Mouse (Mus musculus): ENCODE results near the gene Ssbp2. TPM values are rescaled to one million over a fixed set of nuclear protein-coding genes. Genes with fewer than 3 reads are reported as not detected.
A peak's percentile ranks its signal among the peaks of the same experiment; 100 is the strongest.

Ssbp2 gene
- total and polyA plus RNA-seq, 3 experiments, result 12.6 to 38.4 TPM; not detected in 1

GRCm38 (mm10) chr13:91460621-91461284 lies 670 bp downstream of the Ssbp2 start:
- TF ChIP-seq ZKSCAN1 (IDR thresholded peaks at IDR 0.05; ENCODE audit: low read depth, low read length) (no peak), ELF1 (IDR thresholded peaks at IDR 0.05; ENCODE audit: low read depth, low read length) (0 out of 2 replicates have a peak, but pooled peaks have one; percentile 33), UBTF (IDR thresholded peaks at IDR 0.05; ENCODE audit: borderline replicate concordance, insufficient read depth, low read depth, low read length) (0 out of 2 replicates have a peak, but pooled peaks have one; percentile 88), MAX (IDR thresholded peaks at IDR 0.05; ENCODE audit: low read length) (no peak), POLR2AphosphoS5 (IDR thresholded peaks at IDR 0.05; ENCODE audit: borderline replicate concordance, low read depth, low read length) (peak; percentile 72; the same call in 1 of the 2 replicates), MEF2A (IDR thresholded peaks at IDR 0.05; ENCODE audit: extremely low read depth, insufficient replicate concordance, low read depth, low read length, poor library complexity, severe bottlenecking) (no peak), TCF12 (IDR thresholded peaks at IDR 0.05; ENCODE audit: low read depth, low read length) (peak; percentile 78), SIN3A (IDR thresholded peaks at IDR 0.05; ENCODE audit: low read length) (peak; percentile 48; the same call in 1 of the 2 replicates), NRF1 (IDR thresholded peaks at IDR 0.05; ENCODE audit: insufficient read depth, low read depth, low read length, poor library complexity, severe bottlenecking) (no peak; the same call in 1 of the 2 replicates), HCFC1 (IDR thresholded peaks at IDR 0.05; ENCODE audit: low read depth, low read length) (peak; percentile 73), ETS1 (IDR thresholded peaks at IDR 0.05; ENCODE audit: low read depth, low read length) (peak; percentile 79), POLR2A (IDR thresholded peaks at IDR 0.05; ENCODE audit: control insufficient read depth in 1 of 2, insufficient read depth in 1 of 2, low read depth in 1 of 2, low read length in 2 of 2, poor library complexity in 1 of 2) (peak; percentile 27 to 57; a peak in 1 of 4 replicates), SMC3 (IDR thresholded peaks at IDR 0.05; ENCODE audit: low read depth, low read length) (peak; percentile 33; the same call in 1 of the 2 replicates), TAL1 (IDR thresholded peaks at IDR 0.05; ENCODE audit: low read length) (no peak), MXI1 (IDR thresholded peaks at IDR 0.05; ENCODE audit: low read depth, low read length) (peak; percentile 90), POLR2AphosphoS2 (IDR thresholded peaks at IDR 0.05; ENCODE audit: low read length) (no peak), ZMIZ1 (IDR thresholded peaks at IDR 0.05; ENCODE audit: low read depth, low read length) (peak; percentile 51; the same call in 1 of the 2 replicates), GATA1 (IDR thresholded peaks at IDR 0.05; ENCODE audit: low read depth, low read length) (no peak), MAZ (IDR thresholded peaks at IDR 0.05; ENCODE audit: low read depth, low read length) (peak; percentile 100), EP300 (IDR thresholded peaks at IDR 0.05; ENCODE audit: low read depth in 1 of 2, low read length in 2 of 2) (peak in 1 of 2 experiments; percentile 80; a peak in 2 of 4 replicates), TBP (IDR thresholded peaks at IDR 0.05; ENCODE audit: low read depth, low read length) (no peak), CTCF (IDR thresholded peaks at IDR 0.05 in 2 of 3, conservative IDR thresholded peaks at IDR 0.05 in 1 of 3; ENCODE audit: control insufficient read depth in 1 of 3, insufficient read depth in 1 of 3, low read depth in 2 of 3, low read length in 3 of 3, poor library complexity in 1 of 3, severe bottlenecking in 1 of 3) (no peak), ZC3H11A (IDR thresholded peaks at IDR 0.05; ENCODE audit: low read depth, low read length) (no peak), RAD21 (IDR thresholded peaks at IDR 0.05; ENCODE audit: low read depth, low read length) (no peak; the same call in 1 of the 2 replicates), MYB (IDR thresholded peaks at IDR 0.05; ENCODE audit: low read depth, low read length) (no peak), RCOR1 (IDR thresholded peaks at IDR 0.05; ENCODE audit: low read depth, low read length) (peak; percentile 64; the same call in 1 of the 2 replicates)
- peak; percentile 98 for DNase-seq (ENCODE audit: low read depth, low spot score)
- Histone ChIP-seq H3K9ac (ENCODE audit: control insufficient read depth, low read depth, low read length, poor library complexity, severe bottlenecking) (peak overlapping the region; percentile 99), H3K79me2 (ENCODE audit: control insufficient read depth, insufficient read depth, low read length, poor library complexity) (peaks cover 29% of the 10 kb centered on the region), H3K27me3 (ENCODE audit: control insufficient read depth in 1 of 2, insufficient read depth in 2 of 2, low read length in 2 of 2) (no peaks in the 10 kb centered on the region), H3K4me1 (ENCODE audit: control insufficient read depth in 1 of 2, insufficient read depth in 2 of 2, low read length in 2 of 2) (peaks cover 14 to 27% of the 10 kb centered on the region in 2 experiments), H3K27ac (ENCODE audit: control insufficient read depth, low read depth, low read length) (peak overlapping the region; percentile 88), H3K4me3 (ENCODE audit: control insufficient read depth in 1 of 2, insufficient read depth in 1 of 2, low read depth in 2 of 2, low read length in 2 of 2) (peak overlapping the region; percentile 67 to 83), H3K36me3 (ENCODE audit: control insufficient read depth in 1 of 2, insufficient read depth in 2 of 2, low read length in 2 of 2) (peaks cover 0 to 49% of the 10 kb centered on the region in 2 experiments; a peak in 2 of 4 replicates), H3K9me3 (replicated peaks; ENCODE audit: insufficient read depth, low read length) (no peaks in the 10 kb centered on the region)

Data from MEL (cell line).